Mouse (Mus musculus) right cerebral cortex, postnatal 14 days (tissue): ENCODE data around the gene Arx.
A peak's percentile ranks its signal among the peaks of the same experiment; 100 is the strongest.

Experiments used
- DNase-seq: peaks from one replicate; pipeline ENCODE4 v3.0.0; 2022

Arx gene

DNA sequence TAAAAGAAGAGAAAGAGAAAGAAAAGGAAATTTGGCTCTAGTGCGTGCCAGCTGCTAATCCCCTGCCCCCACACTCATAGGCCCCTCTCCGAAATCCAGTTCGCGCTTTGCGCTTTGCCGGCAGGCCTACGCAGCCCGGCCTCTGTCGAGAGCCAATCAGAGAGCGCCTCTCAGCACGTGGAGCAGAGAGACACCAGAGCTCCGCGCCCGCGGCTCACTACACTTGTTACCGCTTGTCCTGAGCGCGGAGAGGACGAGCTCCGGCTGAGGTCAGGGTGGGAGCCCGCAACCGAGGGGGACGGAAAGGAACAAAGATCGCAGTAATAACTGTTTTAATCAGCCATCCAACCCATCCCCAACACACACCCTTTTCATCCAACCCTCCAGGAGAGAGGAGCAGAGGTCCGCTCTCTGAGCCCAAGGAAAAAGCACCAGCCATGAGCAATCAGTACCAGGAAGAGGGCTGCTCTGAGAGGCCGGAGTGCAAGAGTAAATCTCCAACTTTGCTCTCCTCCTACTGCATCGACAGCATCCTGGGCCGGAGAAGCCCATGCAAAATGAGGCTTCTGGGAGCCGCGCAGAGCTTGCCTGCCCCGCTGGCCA lies at the start of gene Arx:
Gene Arx, plus strand, starts transcription at position 155 of the 603 bp plus-strand sequence.
- DNase-seq = peak; percentile 70

DNA sequence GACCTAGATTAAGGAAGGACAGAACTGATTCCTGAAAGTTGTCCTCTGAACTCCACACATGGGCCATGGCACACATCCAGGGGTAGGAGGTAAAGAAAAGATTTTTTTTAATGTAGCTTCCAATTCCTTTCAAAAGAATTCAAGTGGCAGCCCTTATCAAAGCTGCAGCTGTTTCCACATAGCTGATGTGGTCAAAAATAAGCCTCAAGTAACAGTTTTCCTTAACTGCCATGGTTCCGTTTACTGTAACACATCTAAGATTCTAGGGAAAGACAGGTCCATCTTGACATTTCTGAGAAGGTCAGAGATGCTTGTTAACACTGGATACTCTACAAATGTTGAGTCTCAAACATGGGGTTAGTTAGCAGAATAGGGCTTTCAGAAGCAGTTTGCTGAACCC lies 34.9 kb upstream of the Arx start:
- no peak for DNase-seq

DNA sequence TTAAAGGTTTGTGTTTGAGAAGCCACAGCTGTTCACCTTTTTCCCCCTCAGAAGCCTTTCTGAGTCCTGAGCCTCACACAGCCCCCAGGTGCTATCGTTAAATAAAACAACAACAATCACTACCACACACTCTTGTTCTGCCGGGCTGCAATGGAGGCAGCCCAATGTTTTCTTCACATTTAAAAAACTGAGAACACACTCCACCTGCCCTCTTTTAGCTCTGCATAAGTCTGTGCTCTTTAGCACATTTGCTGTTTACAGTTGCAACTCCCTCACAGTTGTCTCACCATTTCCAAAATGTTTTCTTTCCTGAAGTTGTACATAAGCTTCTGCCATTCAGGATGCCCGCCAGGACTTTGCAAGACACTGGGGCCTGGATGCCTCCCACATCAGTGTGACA lies 10.6 kb upstream of the Arx start:
- DNase-seq = no peak

DNA sequence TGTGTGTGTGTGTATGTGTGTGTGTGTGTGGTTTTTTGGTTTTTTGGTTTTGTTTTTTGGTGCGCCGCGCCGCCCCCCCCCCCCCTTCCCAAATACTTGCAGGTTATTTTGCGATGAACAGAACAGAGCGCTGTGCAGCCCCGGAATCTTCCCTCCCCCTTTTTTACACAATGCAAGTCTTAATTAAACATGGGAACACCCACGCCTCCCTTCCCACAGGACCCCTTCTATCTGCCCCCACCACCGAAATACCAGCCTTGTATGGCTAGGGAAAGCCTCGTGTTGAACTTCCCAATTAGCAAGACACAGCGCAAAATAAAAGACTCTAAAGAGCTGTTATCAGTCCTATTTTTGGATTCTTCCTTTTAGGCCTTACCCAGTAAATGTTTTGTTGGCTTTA lies 6.3 kb upstream of the Arx start:
- DNase-seq = no peak

DNA sequence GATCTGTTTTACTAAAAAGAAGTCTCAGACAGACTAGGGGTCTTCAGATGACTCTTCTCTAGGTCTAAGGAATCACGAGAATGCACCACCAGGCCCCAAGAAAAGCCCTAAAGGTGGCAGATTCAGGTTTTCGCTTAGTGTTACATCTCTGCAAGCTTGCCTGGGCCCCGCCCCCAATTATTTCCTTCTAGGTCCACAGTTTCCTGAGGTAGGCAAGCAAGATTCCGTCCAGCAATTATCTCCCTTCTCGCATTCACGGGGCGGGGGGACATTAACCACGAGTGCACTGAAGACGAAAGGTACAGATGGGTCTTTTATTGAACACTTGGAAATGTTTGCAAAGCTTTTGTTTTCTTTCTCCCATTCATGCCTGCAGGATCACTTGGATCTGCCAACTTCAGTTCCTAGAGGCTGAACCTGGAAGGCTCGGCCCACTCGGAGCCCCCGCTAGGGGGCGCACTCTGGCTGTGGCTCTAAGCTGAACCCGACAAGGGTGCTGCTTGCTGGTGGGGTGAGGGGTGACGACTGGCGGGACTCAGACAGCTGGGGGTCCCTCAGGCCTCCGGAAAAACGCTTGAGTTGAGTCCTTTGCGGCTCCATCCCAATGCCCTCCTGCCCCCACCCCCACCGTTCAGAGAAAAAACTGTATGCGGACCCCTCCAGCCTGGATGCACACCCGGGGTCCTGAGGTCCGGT lies 5.1 kb upstream of the Arx start:
- peak; percentile 72 for DNase-seq

DNA sequence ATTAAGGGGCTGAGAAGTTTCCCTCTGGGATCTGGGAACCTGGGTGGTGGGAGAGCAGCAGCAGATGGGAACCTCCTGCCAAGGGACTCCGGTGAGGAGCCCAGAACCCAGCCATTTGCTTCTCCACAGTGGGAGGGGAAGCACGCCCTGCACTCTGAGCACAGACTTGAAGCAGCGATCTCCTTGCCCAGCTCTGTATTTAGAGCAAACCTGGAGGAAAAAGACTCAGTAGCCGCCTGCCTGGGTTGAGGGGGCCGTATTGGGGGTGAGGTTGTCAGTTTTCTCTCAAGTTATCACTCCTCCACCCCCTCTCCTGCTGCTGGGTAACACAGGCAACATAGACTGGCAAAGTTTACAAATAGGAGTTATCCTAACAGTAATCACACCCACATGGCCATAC lies 4.5 kb upstream of the Arx start:
- no peak for DNase-seq

DNA sequence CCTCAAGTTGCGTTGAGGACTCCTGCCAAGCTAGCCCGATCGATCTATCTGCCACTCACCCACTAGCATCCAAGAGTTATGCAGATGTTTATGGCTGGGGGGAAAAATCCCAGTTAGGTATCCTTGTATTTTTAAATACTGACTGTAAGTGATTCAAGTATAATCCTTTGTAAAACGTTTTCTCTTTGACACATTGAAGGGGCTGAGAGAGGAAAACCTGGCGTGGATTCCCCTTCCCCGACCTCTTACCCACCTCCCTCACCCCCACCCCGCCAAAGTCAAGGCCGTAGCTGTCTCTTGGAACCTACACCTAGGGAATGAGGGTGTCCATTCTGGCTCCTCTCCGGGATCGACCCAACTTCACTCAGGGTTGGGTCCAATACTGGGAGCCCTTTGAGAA lies 1.2 kb upstream of the Arx start:
- DNase-seq = no peak

DNA sequence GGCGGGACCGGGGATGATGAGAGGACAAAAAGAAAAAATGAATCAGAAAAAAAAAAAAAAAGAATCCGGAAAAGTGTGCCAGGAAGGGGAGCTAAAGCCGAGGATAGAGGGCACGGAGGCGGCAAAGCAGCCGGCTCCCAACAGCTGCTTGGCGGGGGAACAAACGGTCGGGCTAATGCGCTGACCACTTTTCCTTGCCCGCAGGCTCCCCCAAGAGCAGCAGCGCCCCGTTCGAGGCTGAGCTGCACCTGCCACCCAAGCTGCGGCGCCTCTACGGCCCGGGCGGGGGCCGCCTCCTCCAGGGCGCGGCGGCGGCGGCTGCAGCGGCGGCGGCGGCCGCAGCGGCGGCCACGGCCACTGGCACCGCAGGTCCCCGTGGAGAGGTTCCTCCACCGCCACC lies 2.1 kb downstream of the Arx start:
- no peak for DNase-seq

DNA sequence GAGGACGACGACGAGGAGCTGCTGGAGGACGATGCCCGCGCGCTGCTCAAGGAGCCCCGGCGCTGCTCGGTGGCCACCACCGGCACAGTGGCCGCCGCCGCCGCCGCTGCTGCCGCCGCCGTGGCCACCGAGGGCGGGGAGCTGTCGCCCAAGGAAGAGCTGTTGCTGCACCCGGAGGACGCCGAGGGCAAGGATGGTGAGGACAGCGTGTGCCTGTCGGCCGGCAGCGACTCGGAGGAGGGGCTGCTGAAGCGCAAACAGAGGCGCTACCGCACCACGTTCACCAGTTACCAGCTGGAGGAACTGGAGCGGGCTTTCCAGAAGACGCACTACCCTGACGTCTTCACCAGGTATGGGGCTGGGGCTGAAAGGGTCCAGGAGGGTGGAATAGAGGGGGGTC lies 2.8 kb downstream of the Arx start:
- no peak for DNase-seq

DNA sequence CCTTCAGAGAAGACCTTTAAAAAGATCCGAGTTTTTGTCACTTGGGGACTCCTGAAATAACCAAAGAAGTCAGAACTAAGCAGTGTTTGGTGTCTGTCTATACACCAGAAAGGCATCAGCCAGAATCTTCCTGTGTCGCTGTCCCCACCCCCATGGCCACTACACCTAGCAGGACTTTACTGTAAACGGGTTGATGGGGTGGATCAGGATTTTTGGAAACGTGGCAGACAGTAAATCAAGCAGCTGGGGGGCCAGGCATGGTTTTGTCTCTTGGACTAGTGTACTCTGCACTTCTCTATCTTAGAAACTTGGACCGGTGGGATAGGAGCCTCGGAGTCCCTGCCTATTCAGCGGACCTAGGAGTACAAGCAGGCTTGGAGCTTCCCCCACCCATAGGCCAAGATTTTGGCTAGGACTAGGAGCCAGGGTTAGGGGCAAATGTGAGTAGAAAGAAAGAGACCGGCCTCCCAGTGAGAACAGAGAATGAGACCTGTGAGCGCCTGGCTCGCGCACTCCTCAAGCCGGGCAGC lies 3.7 kb downstream of the Arx start:
- DNase-seq = no peak

DNA sequence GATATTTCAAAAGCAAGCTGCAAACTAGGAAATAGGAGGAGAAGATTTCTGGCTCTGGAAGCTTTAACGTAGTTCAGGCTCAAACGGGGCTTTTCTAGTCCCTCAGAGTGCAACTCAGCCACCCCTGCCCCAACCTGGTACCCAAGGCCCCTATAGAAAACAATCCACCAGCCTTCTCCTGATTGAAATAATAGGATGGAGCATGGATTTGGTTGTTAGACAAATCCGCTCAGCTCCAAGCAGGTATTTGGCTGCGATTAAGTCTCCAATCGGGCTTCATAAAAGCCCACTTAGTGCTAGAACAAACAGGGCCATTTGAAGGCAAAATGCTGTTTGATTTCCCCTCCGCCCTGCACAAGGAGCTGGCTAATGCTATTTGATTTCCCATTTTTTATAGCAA lies 5.8 kb downstream of the Arx start:
- no peak for DNase-seq

DNA sequence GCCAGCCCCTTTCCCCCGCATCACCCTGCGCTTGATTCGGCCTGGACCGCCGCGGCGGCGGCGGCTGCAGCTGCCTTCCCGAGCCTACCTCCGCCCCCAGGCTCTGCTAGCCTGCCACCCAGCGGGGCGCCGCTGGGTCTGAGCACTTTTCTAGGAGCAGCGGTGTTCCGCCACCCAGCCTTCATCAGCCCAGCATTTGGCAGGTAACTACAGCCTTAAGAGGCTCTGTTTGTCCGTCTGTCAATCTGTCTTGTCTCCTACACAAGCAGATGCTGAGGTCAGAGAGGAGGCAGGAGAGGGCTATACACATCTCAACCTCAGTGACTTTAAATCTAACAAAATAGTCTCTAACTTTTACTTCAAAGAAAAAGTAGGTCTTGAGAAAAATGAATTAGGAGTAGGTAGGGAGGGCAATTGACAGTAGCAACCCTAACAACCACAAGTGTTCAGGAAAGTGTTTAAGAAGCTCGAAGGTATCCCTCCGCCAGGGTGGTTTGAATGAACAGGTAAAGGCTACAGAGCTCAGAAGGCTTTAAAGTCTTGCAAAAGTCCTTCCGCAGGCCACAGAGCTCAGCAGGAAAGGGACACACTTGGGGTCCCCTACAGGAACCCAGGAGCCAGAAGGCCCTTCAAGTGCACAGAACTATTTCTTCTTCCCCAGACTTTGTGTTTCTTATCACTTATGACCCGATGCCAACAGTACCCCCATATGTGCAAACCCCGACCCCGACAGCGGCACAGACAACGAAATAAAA lies 8.7 kb downstream of the Arx start:
- DNase-seq = no peak

DNA sequence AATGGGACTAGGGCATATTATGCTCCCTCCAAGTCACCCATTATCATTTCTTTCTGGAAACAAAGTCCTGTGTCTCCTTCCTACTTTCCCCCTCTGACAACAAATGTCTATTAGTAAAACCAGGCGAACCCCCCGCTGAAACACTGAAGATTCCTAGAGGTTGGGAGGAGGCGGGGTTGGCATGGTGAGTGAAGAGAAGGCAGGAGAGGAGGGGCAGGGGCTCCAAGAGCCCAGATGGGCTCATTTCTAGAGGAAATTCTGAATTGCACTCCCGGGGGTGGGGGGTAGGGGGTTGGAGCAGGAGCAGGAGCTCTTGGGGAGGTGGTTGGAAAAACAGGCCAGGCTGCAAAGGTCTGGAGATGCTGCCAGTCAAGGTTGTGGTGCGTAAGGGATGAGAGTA lies 9.6 kb downstream of the Arx start:
- no peak for DNase-seq

DNA sequence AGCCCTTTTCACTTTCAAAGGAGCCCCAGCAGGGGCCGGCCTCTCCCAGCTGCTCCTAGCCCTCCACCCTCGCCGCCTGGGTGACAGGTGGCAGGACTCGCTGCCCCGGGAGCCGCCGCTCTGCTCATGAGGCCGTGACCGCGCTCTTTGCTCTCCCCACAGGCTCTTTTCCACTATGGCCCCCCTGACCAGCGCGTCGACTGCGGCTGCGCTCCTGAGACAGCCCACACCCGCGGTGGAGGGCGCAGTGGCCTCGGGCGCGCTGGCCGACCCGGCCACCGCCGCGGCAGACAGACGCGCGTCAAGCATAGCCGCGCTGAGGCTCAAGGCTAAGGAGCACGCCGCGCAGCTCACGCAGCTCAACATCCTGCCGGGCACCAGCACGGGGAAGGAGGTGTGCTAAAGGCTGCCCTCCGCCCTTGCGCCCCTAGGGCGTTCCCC lies 10.8 kb downstream of the Arx start:
- DNase-seq = no peak

DNA sequence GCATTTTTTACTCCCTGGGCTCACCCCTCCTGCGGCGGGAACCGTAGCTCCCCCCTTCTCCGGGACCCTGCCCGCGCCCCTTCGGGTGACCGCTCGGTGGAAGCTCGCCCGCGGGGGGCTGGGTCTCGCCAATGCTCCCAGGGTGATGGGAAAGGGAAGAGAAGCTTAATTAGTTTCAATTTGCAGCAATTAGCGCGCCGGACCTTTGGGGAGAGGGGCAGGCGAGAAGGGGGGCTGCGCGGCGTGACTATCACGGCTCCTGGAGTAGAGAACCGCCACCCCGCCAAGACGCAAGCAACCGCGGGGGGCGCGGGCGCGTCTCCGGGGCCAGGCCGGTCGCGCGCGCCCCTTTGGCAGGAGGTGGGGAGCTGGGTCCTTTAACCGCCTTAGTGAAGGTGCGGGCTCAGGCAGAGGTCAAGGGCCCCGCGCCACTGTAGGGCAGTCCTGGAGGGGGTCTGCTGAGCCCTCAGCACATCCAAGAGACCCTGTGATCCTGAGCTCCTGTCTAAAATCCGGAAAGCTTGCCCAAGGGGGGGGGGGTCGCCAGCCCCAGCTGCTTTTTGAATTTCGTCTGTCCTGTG lies 12.9 kb downstream of the Arx start:
- DNase-seq = no peak

DNA sequence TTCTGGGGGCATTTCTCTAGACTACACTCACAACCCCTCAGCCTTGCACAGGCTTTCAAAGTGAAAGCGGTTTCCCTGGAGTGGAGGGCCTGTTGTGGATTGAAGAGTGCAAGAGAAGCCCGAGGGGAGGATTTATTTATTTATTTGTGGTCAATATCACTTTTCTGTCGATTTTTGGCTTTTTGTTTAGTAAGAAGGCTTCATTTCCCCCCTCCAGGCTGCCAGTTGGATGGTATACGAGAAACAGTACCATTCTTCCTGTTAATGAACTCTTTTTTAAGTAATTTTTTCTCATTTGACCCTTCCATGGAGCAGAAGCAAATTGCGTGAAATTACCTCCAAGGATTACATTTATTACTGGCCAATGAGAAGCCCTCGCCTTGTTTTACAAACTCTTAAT lies 13.5 kb downstream of the Arx start:
- no peak for DNase-seq

DNA sequence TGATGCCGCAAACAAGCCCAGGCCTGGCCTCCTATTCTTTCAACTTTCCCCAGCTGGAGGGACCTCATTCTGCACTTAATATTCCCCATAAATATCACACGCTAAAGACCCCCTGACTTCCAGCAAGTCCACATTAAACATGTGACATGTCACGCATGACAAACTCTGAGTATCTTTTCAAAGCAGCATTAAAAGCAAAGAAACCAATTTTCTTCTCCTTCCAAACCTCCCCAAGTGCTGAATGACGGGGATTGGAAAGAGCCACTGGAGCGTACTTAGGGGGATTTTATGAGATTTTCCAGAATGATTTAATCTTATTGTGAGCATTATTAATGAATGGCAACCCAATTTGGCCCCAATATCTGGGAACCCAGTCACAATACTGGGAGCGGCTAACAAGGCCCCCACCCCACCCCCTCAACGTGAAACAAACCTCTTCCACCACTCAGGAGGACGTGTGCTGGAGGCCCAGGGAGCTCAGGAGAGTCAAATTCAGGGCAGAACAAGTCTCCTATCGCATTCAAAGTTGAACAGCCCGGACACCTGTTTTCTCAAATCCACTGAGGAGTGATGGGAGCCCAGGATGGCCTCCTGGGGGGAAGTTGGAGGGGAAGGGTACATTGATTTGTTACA lies 14.1 kb downstream of the Arx start:
- DNase-seq = no peak

DNA sequence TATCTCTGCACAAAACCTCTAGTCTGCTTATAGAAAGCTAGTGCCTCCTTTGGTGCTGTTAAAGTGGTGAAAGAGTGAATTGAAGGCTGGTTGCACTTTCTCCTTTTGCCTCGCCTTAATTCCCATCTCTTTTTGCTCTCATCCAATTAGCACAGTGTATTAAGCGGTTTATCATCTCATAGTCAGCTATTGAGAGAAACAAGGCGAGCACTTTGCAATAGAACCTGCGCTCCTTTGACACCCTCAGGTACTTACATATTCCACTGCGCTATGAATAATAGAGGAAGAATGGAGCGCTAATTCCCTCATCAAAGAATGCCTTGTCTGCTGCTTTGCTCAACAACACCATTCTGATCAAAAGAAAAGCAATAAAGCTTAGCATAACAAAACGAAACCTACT lies 15.6 kb downstream of the Arx start:
- DNase-seq = no peak

DNA sequence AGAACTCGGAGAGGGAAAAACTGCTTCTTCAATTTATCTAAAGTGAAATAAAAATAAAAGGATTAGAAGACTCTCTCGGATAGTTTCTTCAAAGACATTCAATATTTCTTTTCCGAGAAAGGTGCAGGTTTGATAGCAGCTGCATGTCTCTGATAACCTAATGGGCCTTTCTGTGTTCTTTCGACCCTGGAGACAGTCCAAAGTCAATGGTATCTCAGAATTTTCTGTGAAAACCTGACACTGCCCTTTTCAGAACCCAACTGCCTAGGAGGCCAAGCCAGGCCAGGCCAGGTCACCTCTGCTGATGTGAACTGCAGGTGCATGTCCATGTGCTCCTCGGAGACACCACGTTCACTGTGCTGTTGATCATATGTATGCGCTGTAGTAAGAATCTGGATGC lies 19.5 kb downstream of the Arx start:
- no peak for DNase-seq

DNA sequence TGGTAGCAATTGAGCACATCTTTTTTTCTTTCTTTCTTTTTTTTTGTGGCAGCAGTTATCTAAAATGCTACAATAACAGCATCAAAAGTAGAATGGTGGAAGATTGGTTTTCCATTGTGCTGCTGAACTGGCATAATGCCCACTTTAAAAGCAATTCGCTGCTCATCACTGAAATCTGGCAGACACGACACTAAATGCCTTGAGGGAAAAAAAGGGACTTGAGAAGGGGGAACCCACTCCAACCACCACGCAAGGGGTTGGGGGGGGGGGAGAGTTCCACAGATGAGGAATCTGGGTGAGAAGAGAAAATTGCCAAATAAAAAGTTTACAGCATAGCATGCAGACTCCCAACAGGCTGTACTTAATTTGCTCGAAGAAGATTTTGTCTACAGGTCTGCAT lies 31.3 kb downstream of the Arx start:
- DNase-seq = no peak

DNA sequence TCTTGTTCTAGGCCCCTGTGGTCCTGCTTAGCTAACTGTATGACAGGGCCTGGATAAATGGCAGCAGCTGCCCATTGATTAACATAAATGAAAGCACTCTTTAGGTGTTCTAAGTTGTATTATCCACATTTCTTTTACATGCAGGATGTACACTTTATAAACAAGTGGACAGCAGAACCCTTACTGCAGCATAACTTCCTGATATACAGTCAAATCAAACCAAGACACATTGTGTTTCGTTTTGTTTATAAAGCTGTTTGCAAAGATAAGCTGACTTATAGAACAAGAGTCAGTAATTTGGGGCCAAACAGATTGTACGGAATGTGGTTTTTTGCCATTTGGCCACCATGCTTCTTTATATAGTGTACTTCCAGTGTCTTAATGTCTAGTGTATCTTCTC lies 33.7 kb downstream of the Arx start:
- DNase-seq = no peak

DNA sequence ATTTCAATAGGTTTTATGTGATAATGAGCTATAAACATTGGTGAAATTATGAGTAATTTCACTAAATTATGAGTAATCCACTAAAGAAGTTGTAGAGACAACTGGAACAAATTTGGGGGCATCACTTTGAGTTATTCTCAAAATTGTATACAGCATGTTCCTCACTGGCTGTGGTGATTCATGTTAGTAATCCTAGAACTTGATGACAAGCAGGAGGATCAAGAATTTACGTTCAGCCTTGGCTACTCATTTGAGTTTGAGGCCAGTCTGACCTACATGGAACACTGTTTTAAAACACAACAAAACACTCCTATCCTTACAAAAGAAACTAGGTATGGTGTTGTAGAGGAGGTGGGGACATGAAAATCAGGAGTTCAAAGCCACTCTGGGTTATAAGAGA lies 35.1 kb downstream of the Arx start:
- DNase-seq = no peak
